Mouse (Mus musculus) urinary bladder, postnatal 14 days (tissue): ENCODE results near the gene Nptn.

ENCODE experiments used
- DNase-seq: peaks from one replicate; pipeline ENCODE4 v3.0.0; 2021; ENCODE audit warnings: low spot score

Gene Nptn

GRCm38 (mm10) chr9:58656824-58657223, 74.8 kb downstream of the Nptn start:
- DNase-seq: no peak

DNA sequence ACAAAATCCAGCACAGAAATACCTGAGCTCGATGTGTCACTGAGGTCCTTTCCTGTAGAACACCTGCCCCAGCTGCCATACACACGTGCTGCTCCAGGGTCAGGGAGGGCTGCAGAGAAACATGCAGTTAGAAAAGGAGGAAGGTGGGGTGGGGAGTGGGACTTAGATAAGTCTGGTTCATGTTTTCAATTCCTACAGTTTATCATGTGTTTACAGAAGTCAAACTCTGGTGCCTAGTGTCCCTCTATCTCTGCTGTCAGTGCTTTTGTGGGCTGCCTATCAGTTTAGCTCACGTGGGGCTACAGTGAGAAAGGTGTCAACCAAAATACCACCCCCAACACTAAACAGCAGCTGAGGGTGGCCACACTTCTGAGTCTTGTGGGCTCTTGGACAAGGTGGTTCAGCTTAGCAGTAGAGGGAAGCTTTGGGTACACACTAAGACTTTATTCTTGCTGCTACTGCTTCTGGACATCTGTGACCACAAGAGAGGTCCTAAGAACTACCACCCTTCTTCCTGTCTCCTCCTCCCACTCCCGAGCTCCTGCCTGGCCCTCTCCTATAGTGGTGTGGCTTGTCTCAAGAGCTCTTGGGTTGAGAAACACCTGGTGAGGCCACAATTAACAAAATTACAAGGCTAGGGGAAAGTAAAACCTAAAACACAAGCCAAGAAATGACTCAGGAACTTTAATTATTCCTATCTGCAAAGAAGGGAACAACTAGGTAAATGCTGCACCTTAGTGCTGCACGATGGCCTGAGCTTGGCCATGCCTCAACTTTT, 75.9 kb downstream of the Nptn start:
- no peak for DNase-seq

DNA sequence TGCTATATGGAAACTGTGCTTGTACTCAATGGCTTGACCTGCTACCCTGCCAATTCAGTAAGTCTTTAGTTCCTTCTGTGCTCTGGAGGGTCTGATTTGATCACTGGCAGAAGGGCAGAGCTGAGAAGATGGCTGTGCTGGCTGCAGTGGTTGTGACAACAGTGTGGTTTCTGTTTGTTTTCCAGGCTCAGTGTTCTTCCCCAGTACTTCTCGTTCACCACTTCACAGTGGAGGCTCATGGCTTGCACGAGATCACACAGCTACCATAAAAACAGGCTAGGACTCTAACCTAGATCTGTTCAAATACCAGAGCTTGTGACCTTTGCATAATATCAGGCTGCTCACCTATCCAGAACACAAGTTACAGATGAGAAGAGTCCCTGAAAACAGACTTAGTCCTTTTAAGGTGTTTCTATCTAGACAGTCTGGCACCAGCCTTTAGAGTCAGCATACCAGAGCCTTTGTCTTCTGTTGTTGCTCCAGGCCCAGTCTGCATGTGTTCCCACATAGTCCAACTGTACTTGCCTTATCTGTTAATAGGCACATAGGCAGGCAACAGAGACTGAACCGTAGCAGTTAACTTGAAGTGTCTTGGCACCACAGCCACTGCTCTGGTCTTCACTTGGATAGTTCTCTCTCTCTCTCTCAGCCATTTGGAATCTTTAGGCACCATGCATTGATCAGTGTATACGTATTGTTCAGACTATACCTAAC, 76.7 kb downstream of the Nptn start:
- no peak for DNase-seq

GRCm38 (mm10) chr9:58659331-58659730, 77.3 kb downstream of the Nptn start:
- no peak for DNase-seq

DNA sequence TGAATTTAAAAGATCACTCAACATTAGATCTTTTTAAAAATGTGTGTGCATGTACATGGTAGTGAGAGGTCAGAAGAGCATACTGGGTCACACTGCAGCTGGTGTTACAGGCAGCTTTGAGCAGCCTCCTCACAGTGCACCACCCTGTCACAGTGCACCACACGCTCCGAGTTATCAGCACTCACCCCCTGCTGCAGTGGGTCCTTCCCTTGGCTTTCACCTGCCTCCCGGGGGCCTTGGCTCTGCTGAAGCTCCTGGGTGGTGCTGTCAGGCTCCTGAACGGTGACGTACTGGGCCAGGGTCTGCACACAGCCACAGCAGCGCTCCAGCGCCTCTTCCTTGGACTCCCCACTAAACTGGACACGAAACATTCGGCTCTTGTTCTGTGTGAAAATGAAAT, 77.9 kb downstream of the Nptn start:
- DNase-seq: no peak

DNA sequence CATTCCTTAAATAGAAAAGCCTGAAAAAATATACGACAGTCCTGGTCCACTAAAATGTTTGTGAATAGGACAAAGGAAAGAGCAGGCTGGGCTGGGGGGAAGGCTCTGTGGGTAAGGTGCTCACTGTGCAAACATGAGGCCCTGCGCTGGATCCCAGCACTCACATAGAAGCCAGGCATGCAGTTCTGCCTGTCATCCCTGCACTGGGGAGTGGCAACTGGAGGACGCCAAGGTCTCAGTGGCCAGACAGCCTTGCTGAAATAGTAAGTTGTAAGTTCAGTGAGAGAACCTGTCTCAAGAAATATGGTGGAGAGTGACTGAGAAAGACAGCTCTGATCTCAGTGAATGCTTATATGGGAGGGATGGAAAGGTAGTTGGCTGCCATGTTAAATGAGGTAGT, 78.6 kb downstream of the Nptn start:
- no peak for DNase-seq

- no peak for DNase-seq
Measured at GRCm38 (mm10) chr9:58662007-58662406, 80.0 kb downstream of the Nptn start.

DNA sequence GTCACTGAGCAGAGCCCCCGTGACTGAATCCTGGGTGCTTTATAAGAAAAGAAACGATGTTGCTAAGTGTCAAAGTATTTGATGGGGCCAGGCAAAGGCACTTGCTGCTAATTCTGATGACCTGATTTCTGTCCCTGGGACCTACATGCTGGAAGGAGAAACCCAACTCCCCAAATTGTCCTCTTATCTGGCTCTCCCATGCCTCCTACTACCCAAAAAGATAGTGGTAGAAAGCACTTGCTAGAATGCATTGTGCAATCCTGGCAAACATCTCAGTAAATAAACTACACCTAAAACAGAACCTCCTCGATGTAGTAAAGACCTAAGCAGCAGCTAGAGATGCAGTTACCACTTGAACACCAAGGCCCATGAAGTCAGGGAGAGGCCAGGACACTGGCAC, 80.8 kb downstream of the Nptn start:
- DNase-seq: no peak

DNA sequence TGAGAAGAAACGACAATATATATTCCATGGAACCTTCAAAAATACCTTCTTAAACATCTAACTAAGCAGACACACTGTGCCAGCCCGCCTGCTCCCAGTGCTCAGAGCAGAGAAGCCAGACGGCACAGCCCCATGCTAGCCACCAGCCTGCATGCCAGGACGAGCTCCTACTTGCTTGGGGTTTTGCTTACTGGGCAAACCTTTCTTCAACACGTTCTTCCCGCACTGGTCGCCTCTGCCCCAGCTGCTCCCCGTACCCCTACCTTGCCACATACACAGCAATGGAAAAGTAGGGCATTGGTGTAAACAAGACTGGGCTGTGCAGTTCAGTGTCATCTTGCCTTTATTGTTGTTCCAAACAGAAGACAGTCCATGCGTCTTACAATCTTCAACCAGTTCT, 83.5 kb downstream of the Nptn start:
- peak; percentile 73 for DNase-seq

GRCm38 (mm10) chr9:58666191-58666590, 84.2 kb downstream of the Nptn start:
- DNase-seq: no peak

DNA sequence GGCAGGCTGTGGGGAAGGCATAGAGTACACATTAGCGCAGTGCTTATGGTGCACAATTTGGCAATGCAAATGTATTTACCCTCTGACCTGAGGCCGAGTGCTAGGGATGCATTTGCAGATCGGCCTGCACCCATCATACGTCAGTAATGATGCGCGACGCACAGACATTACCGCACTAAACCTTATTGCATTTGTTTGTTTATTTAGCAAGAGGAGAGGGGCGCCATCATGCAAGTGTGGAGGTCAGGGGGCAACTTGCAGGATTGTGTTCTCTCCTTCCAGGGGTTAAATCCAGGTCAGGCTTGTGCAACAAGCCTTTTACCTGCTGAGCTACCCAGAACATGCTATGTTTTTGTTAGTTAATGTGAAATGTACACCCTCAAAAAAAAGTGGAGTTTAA, 85.2 kb downstream of the Nptn start:
- no peak for DNase-seq

- no peak for DNase-seq
Measured at GRCm38 (mm10) chr9:58668171-58668570, 86.1 kb downstream of the Nptn start.

GRCm38 (mm10) chr9:58669071-58669470, 87.0 kb downstream of the Nptn start:
- DNase-seq: no peak

GRCm38 (mm10) chr9:58669819-58670218, 87.8 kb downstream of the Nptn start:
- DNase-seq: no peak

DNA sequence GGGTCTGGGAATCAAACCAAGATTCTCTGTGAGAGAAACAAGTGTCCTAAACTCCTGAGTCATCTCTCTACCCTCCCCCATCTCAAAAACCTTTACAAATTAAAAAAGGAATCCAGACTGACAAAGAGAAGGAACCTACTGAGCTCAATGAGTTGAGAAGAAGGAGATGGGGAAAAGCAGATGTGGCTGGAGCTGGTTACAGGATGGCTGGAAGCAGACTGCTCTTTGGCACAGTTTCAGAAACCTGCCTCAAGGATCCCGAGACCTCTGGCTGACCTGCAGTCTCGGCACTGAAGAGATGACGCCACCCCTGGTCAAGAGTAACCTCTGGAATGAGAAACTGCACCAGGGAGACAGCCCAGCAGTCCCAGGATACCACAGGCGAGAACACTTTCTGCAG, 90.4 kb downstream of the Nptn start:
- peak; percentile 45 for DNase-seq

DNA sequence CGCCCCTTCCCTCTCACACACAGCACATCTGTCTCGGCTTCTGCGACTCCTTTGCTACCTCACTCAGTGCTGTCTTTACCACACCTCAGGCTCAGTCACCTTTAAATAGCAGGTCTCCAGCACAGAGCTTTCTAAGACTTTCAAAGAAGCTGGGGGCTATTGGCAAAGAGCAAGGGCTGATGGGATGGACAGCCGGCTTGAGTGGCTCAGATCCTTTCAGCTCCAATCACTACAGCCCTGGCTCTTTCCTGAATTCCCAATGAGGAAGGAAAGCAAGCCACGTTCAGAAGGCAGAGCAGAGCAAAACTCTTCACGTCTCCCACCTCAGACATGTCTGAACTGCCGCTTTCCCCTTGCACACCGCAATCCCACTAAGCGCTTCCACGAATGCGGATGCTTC, 92.7 kb downstream of the Nptn start:
- DNase-seq: no peak

GRCm38 (mm10) chr9:58675371-58675770, 93.3 kb downstream of the Nptn start:
- no peak for DNase-seq

GRCm38 (mm10) chr9:58681411-58681810, 99.4 kb downstream of the Nptn start:
- no peak for DNase-seq

- no peak for DNase-seq
Measured at GRCm38 (mm10) chr9:58682106-58682505, 100.1 kb downstream of the Nptn start.

- no peak for DNase-seq
Measured at GRCm38 (mm10) chr9:58683372-58683771, 101.3 kb downstream of the Nptn start.

DNA sequence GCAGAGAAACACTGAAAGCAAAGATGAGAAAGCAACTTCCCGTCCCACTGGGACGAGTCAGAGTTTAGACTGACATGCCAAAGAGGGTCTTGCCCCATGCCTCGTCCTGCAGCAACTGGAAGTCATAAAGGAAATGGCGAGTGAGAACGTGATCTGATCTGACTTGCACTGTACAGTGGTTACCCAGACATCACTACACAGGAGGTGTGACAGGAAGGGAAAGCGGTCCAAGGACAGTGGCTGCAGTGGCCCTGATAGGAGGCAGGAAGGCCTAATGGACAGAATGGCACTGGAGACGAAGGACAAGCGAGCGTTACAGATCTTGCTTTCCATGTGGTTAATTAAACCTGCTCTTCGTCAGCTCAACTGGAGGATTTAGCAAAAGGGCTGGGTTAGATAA, 103.2 kb downstream of the Nptn start:
- no peak for DNase-seq

DNA sequence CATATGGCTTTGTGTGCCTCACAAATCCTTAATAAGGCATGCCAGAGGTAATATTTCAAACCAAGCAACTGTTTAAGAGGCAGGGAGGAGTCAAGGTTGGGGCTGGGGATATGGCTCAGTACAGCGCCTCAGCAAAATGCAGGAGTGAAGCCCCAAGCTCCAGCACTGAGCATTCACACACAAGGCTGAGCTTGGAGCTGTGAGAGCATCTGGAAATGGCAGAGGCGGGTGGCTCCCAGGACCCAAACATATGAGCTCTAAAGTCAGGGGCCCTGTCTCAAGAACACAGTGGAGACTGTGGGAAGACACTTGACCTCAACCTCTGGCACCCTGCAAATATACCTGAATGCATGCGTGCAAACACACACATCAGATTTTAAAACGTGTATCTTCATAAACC, 106.0 kb downstream of the Nptn start:
- no peak for DNase-seq

DNA sequence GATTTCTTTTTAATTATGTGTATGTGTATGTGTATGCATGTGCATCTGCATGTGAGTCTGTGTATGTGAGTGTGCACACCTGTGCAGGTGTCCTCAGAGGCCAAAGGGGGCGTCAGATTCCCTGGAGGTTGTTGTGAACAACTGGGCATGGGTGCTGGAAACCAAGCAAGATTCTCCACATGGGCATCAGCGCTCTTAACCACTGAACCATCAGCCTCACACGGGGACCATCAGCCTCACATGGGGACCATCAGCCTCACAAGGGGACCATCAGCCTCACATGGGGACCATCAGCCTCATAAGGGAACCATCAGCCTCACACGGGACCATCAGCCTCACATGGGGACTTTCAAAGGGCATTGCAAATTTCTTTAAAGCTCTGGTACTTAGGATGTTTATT, 108.7 kb downstream of the Nptn start:
- no peak for DNase-seq

- DNase-seq: no peak
Measured at GRCm38 (mm10) chr9:58691471-58691870, 109.4 kb downstream of the Nptn start.
